Mouse (Mus musculus) CH12.LX (cell line): ENCODE results near the gene Aff2. TPM values are rescaled to one million over a fixed set of nuclear protein-coding genes. Genes with fewer than 3 reads are reported as not detected.

ENCODE experiments used
- DNase-seq: peaks from one replicate; pipeline ENCODE4 v3.0.0-alpha.2; 2013; ENCODE audit errors: extremely low read depth
- H3K27ac ChIP-seq: 2 replicates; pipeline ENCODE4 v1.5.1; 2012; ENCODE audit warnings: low read depth, mild to moderate bottlenecking, control low read depth, moderate library complexity; ENCODE audit not compliant: insufficient read depth
- H3K27me3 ChIP-seq: replicated peaks from 2 replicates; pipeline ENCODE3; 2012; ENCODE audit warnings: inconsistent platforms
- H3K36me3 ChIP-seq, 2 experiments: replicated peaks in 1 of 2; 2 replicates each; pipeline versions ENCODE3 to v1.6.1; 2012; ENCODE audit warnings: inconsistent platforms in 1 of 2, low read length in 1 of 2, mild to moderate bottlenecking in 1 of 2, mixed read lengths in 1 of 2, moderate library complexity in 1 of 2; ENCODE audit not compliant: control insufficient read depth in 1 of 2, insufficient read depth in 1 of 2
- H3K4me1 ChIP-seq, 2 experiments: 2 replicates each; pipeline ENCODE4 v1.6.1; 2012; ENCODE audit warnings: inconsistent platforms in 1 of 2, moderate library complexity in 1 of 2; ENCODE audit not compliant: insufficient read depth in 2 of 2, control insufficient read depth in 1 of 2
- H3K4me2 ChIP-seq: 2 replicates; pipeline ENCODE4 v1.6.1; 2012; ENCODE audit warnings: low read depth, mild to moderate bottlenecking, control low read depth; ENCODE audit not compliant: poor library complexity, insufficient read depth, severe bottlenecking
- H3K4me3 ChIP-seq, 3 experiments: fragments of 150-350 bp in 1 of 3; sonication (generic) in 1 of 3; replicated peaks in 1 of 3; 2 replicates each; pipeline versions ENCODE3 to v1.5.1; 2011 to 2012; ENCODE audit warnings: low read depth in 2 of 3, low read length in 2 of 3, mild to moderate bottlenecking in 2 of 3, moderate library complexity in 2 of 3, control low read depth in 1 of 3, improper control_type of control experiment in 1 of 3, inconsistent platforms in 1 of 3, mixed read lengths in 1 of 3; ENCODE audit not compliant: poor library complexity in 1 of 3
- H3K79me2 ChIP-seq: replicated peaks from 2 replicates; pipeline ENCODE4 v1.6.1; 2012; ENCODE audit warnings: mild to moderate bottlenecking, moderate library complexity; ENCODE audit not compliant: control insufficient read depth, poor library complexity, insufficient read depth, severe bottlenecking; ENCODE audit errors: extremely low read depth
- H3K9ac ChIP-seq: 2 replicates; pipeline ENCODE4 v1.6.1; 2012; ENCODE audit warnings: low read depth, mild to moderate bottlenecking, control low read depth, moderate library complexity; ENCODE audit not compliant: insufficient read depth
- H3K9me3 ChIP-seq: replicated peaks from 2 replicates; pipeline ENCODE3; 2012; ENCODE audit warnings: low read length, inconsistent platforms, mixed read lengths
- BHLHE40 ChIP-seq: IDR thresholded peaks from 2 replicates; pipeline ENCODE4 v1.6.1; 2011; ENCODE audit warnings: mild to moderate bottlenecking, low read depth, low read length, improper control_type of control experiment
- CHD1 ChIP-seq: IDR thresholded peaks from 2 replicates; pipeline ENCODE4 v1.6.1; 2012; ENCODE audit warnings: low read depth, low read length, improper control_type of control experiment, inconsistent platforms
- CHD2 ChIP-seq: IDR thresholded peaks from 2 replicates; pipeline ENCODE4 v1.6.1; 2011; ENCODE audit warnings: low read length, improper control_type of control experiment
- CTCF ChIP-seq, 2 experiments: IDR thresholded peaks in 1 of 2; conservative IDR thresholded peaks in 1 of 2; 2 replicates each; pipeline ENCODE4 v1.5.1; 2011 to 2012; ENCODE audit warnings: low read depth in 2 of 2, low read length in 2 of 2, improper control_type of control experiment in 1 of 2, inconsistent platforms in 1 of 2, mild to moderate bottlenecking in 1 of 2, moderate library complexity in 1 of 2
- EP300 ChIP-seq: IDR thresholded peaks from 2 replicates; pipeline ENCODE4 v1.6.1; 2011; ENCODE audit warnings: low read length, improper control_type of control experiment
- ETS1 ChIP-seq: conservative IDR thresholded peaks from 2 replicates; pipeline ENCODE4 v1.6.1; 2012; ENCODE audit warnings: low read depth, mild to moderate bottlenecking, inconsistent platforms, low read length, improper control_type of control experiment, moderate library complexity
- GABPA ChIP-seq: IDR thresholded peaks from 2 replicates; pipeline ENCODE4 v1.6.1; 2012; ENCODE audit warnings: low read depth, low read length, improper control_type of control experiment, inconsistent platforms; ENCODE audit not compliant: insufficient replicate concordance
- JUND ChIP-seq: conservative IDR thresholded peaks from 2 replicates; pipeline ENCODE4 v1.6.1; 2011; ENCODE audit warnings: low read depth, low read length, improper control_type of control experiment
- KAT2A ChIP-seq: IDR thresholded peaks from 2 replicates; pipeline ENCODE4 v1.6.1; 2012; ENCODE audit warnings: low read length, improper control_type of control experiment, inconsistent platforms; ENCODE audit not compliant: insufficient replicate concordance
- MAFK ChIP-seq: IDR thresholded peaks from 2 replicates; pipeline ENCODE4 v1.6.1; 2011; ENCODE audit warnings: low read length, improper control_type of control experiment; ENCODE audit not compliant: insufficient replicate concordance
- MAZ ChIP-seq: IDR thresholded peaks from 2 replicates; pipeline ENCODE4 v1.6.1; 2012; ENCODE audit warnings: low read depth, mild to moderate bottlenecking, inconsistent platforms, low read length, improper control_type of control experiment, moderate library complexity
- MEF2A ChIP-seq: IDR thresholded peaks from 2 replicates; pipeline ENCODE4 v1.6.1; 2014; ENCODE audit warnings: low read depth, mild to moderate bottlenecking, inconsistent platforms, low read length, improper control_type of control experiment, borderline replicate concordance
- MYC ChIP-seq: IDR thresholded peaks from 2 replicates; pipeline ENCODE4 v1.6.1; 2011; ENCODE audit warnings: low read depth, mild to moderate bottlenecking, improper control_type of control experiment, low read length
- NELFE ChIP-seq: IDR thresholded peaks from 2 replicates; pipeline ENCODE4 v1.6.1; 2011; ENCODE audit warnings: low read depth, low read length, improper control_type of control experiment
- NRF1 ChIP-seq: IDR thresholded peaks from 2 replicates; pipeline ENCODE4 v1.6.1; 2014; ENCODE audit warnings: low read depth, mild to moderate bottlenecking, inconsistent platforms, low read length, improper control_type of control experiment, moderate library complexity
- PAX5 ChIP-seq: IDR thresholded peaks from 2 replicates; pipeline ENCODE4 v1.6.1; 2012; ENCODE audit warnings: low read length, inconsistent platforms, mixed read lengths
- POLR2AphosphoS2 ChIP-seq: IDR thresholded peaks from 2 replicates; pipeline ENCODE4 v1.6.1; 2011; ENCODE audit warnings: low read depth, low read length, improper control_type of control experiment
- TBP ChIP-seq: conservative IDR thresholded peaks from 2 replicates; pipeline ENCODE4 v1.6.1; 2011; ENCODE audit warnings: low read depth, low read length, improper control_type of control experiment
- TCF12 ChIP-seq: IDR thresholded peaks from 2 replicates; pipeline ENCODE4 v1.6.1; 2014; ENCODE audit warnings: low read depth, mild to moderate bottlenecking, inconsistent platforms, low read length, improper control_type of control experiment
- USF1 ChIP-seq: IDR thresholded peaks from 2 replicates; pipeline ENCODE4 v1.6.1; 2014; ENCODE audit warnings: low read depth, mild to moderate bottlenecking, inconsistent platforms, low read length, improper control_type of control experiment
- ZC3H11A ChIP-seq: IDR thresholded peaks from 2 replicates; pipeline ENCODE4 v1.6.1; 2012; ENCODE audit warnings: low read depth, mild to moderate bottlenecking, inconsistent platforms, low read length, improper control_type of control experiment
- ZMIZ1 ChIP-seq: IDR thresholded peaks from 2 replicates; pipeline ENCODE4 v1.6.1; 2012; ENCODE audit warnings: low read depth, mild to moderate bottlenecking, inconsistent platforms, low read length, improper control_type of control experiment
- dilution Hi-C: fragments of 300-500 bp; cut with MboI; formaldehyde crosslinking; loops from 2 replicates; pipeline ENCODE4 v1.14.3; 2020; ENCODE audit warnings: low sequenced_read_pairs; ENCODE audit not compliant: extremely low pct_unique_long_range_greater_than_20kb, extremely low pct_ligation_motif_present
- in situ Hi-C: fragments of 300-500 bp; cut with MboI; formaldehyde crosslinking; loops from 3 replicates; pipeline ENCODE4 v1.14.3; 2019; ENCODE audit warnings: low sequenced_read_pairs, low pct_ligation_motif_present, low pct_unique_long_range_greater_than_20kb, mixed read lengths
- polyA plus RNA-seq: library from polyadenylated mRNA; unstranded; fragments of >175 nt; gene quantifications from 2 replicates; pipeline ENCODE4 v1.2.1, GENCODE M21; 2012; ENCODE audit warnings: low read depth; ENCODE audit not compliant: insufficient read length
- total RNA-seq, 2 experiments: library from RNA; depleted of rRNA; stranded (reverse); fragments of 300-350 nt in 1 of 2; fragments of >200 nt in 1 of 2; gene quantifications; 2 replicates each; pipeline ENCODE4 v1.2.3; 2012 to 2014

The Aff2 gene
- total and polyA plus RNA-seq, 3 experiments = not detected

GRCm38 (mm10) chrX:69608793-69609192 lies 248.7 kb downstream of the Aff2 start:
- no peak for TF ChIP-seq MEF2A
- TF ChIP-seq TBP = no peak
- no peak for TF ChIP-seq NELFE
- no peak for TF ChIP-seq CHD2
- no peak for TF ChIP-seq USF1
- no peak for TF ChIP-seq MYC
- TF ChIP-seq ZMIZ1 = no peak
- no peak for TF ChIP-seq PAX5
- TF ChIP-seq MAZ = no peak
- TF ChIP-seq MAFK = no peak
- TF ChIP-seq CTCF (conservative IDR thresholded peaks at IDR 0.05 in 1 of 2, IDR thresholded peaks at IDR 0.05 in 1 of 2; ENCODE audit: low read depth in 2 of 2, low read length in 2 of 2) = no peak
- TF ChIP-seq JUND = no peak
- TF ChIP-seq GABPA = no peak
- TF ChIP-seq ZC3H11A = no peak
- H3K9me3 ChIP-seq = no peaks in the 10 kb centered on the region
- H3K4me2 ChIP-seq = no peak overlapping the region
- H3K9ac ChIP-seq = no peak overlapping the region
- H3K27ac ChIP-seq = no peak overlapping the region
- H3K79me2 ChIP-seq = no peaks in the 10 kb centered on the region
- H3K36me3 ChIP-seq = no peaks in the 10 kb centered on the region
- in situ Hi-C loops (no loop called here), dilution Hi-C loops (no loop called here)
- H3K4me1 ChIP-seq = no peaks in the 10 kb centered on the region
- no peak for DNase-seq
- H3K27me3 ChIP-seq = no peaks in the 10 kb centered on the region
- no peak overlapping the region for H3K4me3 ChIP-seq

GRCm38 (mm10) chrX:69663038-69663437 lies 302.9 kb downstream of the Aff2 start:
- no peak for DNase-seq
- Histone ChIP-seq H3K4me1 (no peaks in the 10 kb centered on the region), H3K9ac (no peak overlapping the region), H3K79me2 (no peaks in the 10 kb centered on the region), H3K9me3 (no peaks in the 10 kb centered on the region), H3K4me3 (no peak overlapping the region), H3K27ac (no peak overlapping the region), H3K36me3 (no peaks in the 10 kb centered on the region), H3K27me3 (no peaks in the 10 kb centered on the region), H3K4me2 (no peak overlapping the region)
- in situ Hi-C loops (no loop called here), dilution Hi-C loops (no loop called here)
- no peak for TF ChIP-seq BHLHE40
- TF ChIP-seq POLR2AphosphoS2 = no peak
- no peak for TF ChIP-seq CHD1
- TF ChIP-seq ETS1 = no peak
- TF ChIP-seq GABPA = no peak
- no peak for TF ChIP-seq KAT2A
- TF ChIP-seq EP300 = no peak
- TF ChIP-seq TCF12 = no peak
- TF ChIP-seq NRF1 = no peak
